Mouse (Mus musculus): ENCODE measurements at regions not wholly inside any gene's neighbourhood (a gene's known extent, or its start where the extent isn't known, plus 50 kb on each side); places are given as distances from the start of the nearest gene placed in this dataset.

- DNase-seq (ENCODE audit: low spot score in 2 of 2), result no peak
Observed at GRCm38 (mm10) chr17:3248875-3249274, 77.5 kb upstream of the Tiam2 start.

DNA sequence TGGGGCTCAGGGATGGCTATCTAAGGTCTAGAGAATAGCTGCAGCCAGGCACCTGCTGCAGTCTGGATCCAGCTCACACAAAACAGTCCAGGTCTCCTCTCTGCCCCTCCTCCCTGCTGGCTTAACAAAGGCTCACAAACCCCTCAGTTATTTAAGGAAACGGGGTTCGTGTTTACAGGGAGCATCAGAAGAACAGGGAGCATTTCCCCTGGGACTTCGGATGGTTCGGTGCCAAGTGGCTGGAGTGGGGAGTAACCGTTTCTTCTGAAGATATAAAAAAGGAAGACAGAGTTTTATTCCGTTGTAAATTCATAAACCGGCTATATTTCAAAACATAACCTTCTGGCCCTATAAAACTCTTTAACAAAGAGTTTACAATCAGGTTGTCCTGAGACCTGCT, 77.1 kb upstream of the Tiam2 start:
- no peak for DNase-seq (ENCODE audit: low spot score in 2 of 2)

DNA sequence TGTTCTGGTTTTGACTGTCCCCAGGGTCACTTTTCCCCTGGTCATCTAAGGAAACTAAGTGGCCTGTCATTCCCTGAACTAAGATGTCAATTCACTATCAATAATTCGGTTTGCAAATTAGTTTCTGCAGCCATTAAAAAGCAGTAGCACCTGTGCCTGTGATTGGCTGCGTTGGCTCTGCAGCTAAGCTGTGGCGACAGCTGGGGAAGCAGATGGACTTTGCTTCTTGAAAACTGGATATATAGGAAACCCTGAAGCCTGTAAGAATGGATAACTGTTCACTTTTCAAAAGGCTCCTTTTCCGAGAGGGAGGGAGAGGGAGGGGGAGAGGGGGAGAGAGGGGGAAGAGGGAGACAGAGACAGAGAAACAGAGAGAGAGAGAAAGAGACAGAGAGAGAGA, 75.2 kb upstream of the Tiam2 start:
- no peak for DNase-seq (ENCODE audit: low spot score in 2 of 2)

- DNase-seq (ENCODE audit: low spot score in 2 of 2), result no peak
Observed at GRCm38 (mm10) chr17:3251966-3252365, 74.4 kb upstream of the Tiam2 start.

DNA sequence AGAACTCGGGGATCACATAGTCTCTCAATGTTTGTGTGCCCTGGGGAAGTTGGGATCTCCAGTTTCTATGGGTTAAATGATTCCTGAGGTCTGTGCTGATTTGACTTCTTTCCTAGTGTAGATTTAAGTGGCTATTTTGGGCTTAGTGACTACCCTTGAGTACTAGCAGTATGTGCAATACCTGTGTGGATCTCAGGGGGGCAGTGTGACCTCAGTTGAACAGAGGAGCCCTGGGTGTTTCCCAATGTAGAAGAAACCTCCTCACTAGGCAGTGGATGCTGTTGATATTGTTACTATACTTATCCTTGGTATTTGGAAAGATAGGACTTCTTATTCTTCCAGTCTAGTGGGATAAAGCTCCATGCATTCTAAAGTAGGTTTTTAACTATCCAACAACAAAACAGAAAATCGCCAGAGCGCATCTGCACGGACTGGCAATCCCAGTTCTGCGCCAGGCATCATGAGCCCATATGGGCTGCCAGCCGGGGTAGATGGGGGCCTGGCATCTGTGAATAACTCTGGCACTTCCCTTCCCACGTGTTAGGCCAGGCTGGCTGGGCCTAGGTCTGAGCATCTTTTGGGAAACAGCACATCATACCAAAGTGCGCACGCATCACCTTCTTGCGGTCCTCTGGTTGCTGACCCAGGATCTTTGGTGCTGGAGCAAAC, 72.7 kb upstream of the Tiam2 start:
- peak; percentile 7 to 23 for DNase-seq (ENCODE audit: low spot score in 2 of 2)

DNA sequence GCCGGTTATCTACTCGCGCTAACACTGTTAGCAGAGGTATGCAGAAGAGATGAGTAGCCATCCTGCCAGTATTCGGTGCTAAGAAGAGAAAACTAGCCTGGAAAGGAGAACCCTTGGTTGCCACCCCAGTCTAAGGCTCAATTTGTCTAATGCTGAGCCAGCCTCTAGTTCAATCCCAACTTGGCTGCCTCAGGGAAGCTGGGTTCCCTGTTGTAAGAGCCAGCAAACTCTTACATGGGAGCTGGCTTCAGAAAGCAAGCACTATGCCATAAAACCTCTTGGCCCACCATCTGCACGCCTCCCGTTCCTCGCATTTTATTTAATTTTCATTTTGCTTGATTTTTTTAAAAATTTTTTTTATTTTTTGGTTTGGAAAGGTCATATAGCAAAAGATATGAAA, 69.6 kb upstream of the Tiam2 start:
- no peak for DNase-seq (ENCODE audit: low spot score in 2 of 2)

- no peak for DNase-seq (ENCODE audit: low spot score in 2 of 2)
Observed at GRCm38 (mm10) chr17:3258811-3259510, 67.4 kb upstream of the Tiam2 start.

DNA sequence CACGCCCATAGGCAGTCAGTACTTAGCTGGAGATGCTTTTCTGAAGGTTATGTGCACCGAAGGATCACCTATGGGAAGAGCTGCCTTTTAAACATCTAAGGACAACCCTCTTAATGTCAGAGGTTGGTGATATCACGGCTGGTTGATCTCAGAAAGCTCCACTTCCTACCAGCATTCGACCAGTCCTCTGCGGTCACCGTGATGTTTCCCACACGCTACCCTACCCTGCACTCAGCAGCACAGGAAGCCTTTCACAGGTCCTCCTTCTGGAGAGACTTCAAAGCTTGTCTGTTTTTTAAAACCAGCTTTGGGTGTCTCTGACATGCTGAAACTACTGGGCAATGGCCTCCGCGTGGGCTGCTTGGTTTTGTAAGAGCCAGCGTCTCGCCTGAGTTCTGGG, 65.6 kb upstream of the Tiam2 start:
- DNase-seq (ENCODE audit: low spot score in 2 of 2), result no peak

DNA sequence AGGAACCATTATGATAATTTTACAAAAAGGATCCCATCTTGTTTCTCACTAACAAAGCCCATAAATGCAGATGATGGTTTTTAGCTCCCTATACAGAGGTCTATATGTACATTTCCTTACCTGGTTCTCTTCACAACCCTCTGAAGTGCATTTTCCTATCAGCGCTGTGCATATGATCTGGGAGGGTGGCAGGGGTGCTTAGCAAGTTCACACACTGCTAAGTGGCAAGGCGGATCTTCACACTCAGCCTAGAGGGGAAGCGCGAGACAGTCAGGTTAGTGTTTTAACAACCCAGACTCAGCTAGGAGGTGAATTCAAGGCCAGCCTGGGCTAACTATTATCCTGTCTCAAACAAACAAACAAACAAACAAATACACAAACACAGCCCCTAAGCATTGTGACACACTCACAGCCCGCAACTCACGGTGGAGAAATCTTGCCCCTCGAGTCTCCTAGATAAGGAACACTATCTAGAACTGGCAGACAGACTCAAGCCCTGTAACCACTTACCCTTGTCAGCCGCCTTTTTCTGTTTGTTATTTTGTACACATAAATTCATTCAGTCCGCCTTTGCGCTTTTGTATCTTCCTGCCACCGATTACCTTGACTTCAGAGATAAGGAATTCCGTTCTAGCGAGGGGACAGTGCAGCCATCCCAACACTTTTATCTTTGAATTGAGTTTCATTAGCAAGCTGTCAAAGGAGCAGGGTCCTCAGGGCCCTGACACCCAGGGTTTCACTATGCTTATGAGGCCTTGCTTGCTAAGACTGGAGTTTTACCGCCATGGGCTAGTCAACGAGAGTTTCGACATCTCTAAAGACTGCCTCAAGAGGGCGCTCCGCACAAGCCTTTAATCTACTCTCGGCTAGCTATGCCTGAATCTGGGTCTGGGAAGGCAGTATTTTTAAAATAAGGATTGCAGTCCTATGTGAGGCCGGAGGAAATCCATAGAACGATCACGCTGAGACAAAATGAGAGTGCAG, 53.0 kb upstream of the Tiam2 start:
- DNase-seq (ENCODE audit: low spot score in 2 of 2), result peak; percentile 42 to 44

DNA sequence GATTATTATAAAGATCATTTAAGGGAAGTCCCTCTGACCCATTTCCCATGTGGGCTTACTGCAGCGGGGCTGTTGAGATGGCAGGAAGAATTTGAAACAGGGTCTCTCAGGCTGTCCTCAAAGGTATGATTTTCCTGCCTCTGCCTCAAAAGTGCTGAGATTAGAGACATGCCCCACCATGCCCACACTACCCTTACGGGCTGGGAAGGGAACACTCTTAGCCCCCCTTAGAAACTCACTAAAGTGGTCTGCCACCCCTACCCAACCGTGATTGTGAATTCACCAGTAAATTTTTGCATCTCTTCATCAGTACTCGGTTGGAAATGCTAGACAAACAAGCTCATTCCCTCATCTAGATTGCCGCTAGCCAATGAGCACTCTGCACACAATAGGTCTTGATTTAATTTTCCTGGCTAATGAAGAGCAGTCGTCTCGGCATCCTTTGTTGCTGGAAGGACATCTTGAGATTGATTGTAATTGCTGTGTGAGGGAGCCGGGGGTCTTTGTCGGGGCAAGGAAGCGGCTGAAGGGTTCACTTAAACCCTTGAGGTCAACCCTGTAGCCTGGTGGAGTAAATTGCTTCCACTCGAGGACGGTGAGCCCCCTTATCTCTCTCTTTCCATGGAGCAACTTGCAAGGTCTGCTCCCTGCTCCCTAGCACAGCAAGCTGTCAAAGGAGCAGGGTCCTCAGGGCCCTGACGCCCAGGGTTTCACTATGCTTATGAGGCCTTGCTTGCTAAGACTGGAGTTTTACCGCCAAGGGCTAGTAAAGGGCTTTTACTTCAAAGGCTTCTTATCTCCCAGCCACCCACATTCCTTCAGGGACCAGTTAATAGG, 51.7 kb upstream of the Tiam2 start:
- no peak for DNase-seq (ENCODE audit: low spot score in 2 of 2)
